Comparison of ENCODE assay signal across 15 mouse cellular contexts in the genomic region with DNA sequence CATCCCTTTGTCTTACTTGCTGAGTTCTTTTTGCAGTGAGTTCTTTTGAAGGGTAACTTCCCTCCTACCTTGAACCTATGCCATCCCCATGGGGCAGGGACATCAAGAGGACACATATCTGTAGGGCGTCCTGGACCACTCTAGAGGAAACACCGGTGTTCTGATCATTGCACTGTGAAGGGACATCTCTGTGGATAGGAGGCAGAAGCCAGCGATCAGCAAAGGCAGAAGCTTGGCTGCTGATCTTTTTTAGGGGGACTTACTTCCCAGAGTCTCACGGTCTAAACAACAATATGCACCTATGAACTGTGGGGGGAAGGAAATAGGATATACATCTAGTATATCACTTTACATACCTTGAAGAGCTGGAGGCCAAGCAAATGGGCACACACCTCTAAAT.
"Had no signal": no experiment of that assay in that cellular context is flagged by ENCODE, and none has a peak within 500 bp of the region (broad histone marks: within the 10 kb centered on the region; RNA-seq: fewer than 3 reads in every experiment).

No protein-coding gene starts in this region.

- DNase-seq: liver, postnatal 0 days; lung, adult 2 months; lung, postnatal 14 days; right cerebral cortex, postnatal 25 days; right cerebral cortex, postnatal 4 days; spleen, adult 18-20 months; thymus, adult 18-20 months; thymus, postnatal 14 days; thymus, postnatal 36 days had no signal

- H3K4me1 ChIP-seq: lung, embryonic 15.5 days; megakaryocyte, embryonic 14.5 days; midbrain, embryonic 13.5 days; midbrain, embryonic 15.5 days; neural tube, embryonic 12.5 days had no signal

- H3K9me3 ChIP-seq: lung, embryonic 15.5 days; midbrain, embryonic 15.5 days had no signal

- H3K27me3 ChIP-seq: lung, embryonic 15.5 days; megakaryocyte, embryonic 14.5 days; midbrain, embryonic 13.5 days; neural tube, embryonic 12.5 days had no signal

- H3K9ac ChIP-seq: liver, postnatal 0 days; lung, embryonic 15.5 days; midbrain, embryonic 13.5 days; midbrain, embryonic 15.5 days; neural tube, embryonic 12.5 days had no signal

- H3K36me3 ChIP-seq: lung, embryonic 15.5 days; midbrain, embryonic 13.5 days; midbrain, embryonic 15.5 days; neural tube, embryonic 12.5 days had no signal

- H3K27ac ChIP-seq: lung, embryonic 15.5 days; macrophage; midbrain, embryonic 13.5 days; midbrain, embryonic 15.5 days; neural tube, embryonic 12.5 days had no signal

- H3K4me3 ChIP-seq: lung, embryonic 15.5 days; megakaryocyte, embryonic 14.5 days; midbrain, embryonic 13.5 days; midbrain, embryonic 15.5 days; neural tube, embryonic 12.5 days had no signal
